Mouse (Mus musculus): ENCODE results near the gene Zdhhc11. TPM values are rescaled to one million over a fixed set of nuclear protein-coding genes. Genes with fewer than 3 reads are reported as not detected.

The Zdhhc11 gene
- total RNA-seq, 2 experiments from 2014 or later = not detected

GRCm38 (mm10) chr13:74035776-74036175 lies 72.1 kb downstream of the Zdhhc11 start:
- no peak overlapping the region for H3K4me3 ChIP-seq
- no peak for TF ChIP-seq CTCF (IDR thresholded peaks at IDR 0.05)
- no peak overlapping the region for H3K27ac ChIP-seq
- intact Hi-C loops (cut with DNase I) = no loop called here
- DNase-seq = no peak

DNA sequence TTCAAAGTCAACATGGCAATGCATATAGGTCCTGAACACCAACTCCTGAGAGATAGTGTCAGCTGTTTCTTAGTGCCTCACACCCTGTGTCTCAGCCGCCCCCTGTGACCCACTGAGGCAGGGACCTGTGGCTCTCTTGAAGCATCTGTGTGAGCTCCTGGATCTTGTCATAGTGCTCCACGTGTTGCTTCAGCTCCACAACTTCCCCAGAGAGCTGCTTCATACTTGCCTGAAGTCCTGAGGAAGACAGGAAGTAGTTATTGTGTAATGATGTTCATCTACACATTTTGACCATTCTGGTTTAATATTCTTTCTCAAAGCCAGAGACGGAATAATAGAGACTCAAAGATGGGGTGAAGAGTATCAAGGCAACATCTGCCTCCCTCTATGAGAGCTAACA lies 76.3 kb downstream of the Zdhhc11 start:
- Histone ChIP-seq H3K4me3 (no peak overlapping the region), H3K27ac (no peak overlapping the region)
- DNase-seq = no peak
- intact Hi-C loops (cut with DNase I) = no loop called here
- TF ChIP-seq CTCF (IDR thresholded peaks at IDR 0.05) = no peak

Small RNA genes within 50 kb of the gene (microRNA-seq; reads per million reads assigned to microRNA genes)
- not detected for gene Gm25197

Other genes with a start within 250 kb of the Zdhhc11 start
- gene Slc12a7, start 230.8 kb upstream of the Zdhhc11 start, total RNA-seq (2021) = 1 to 10 TPM; 4.1 to 4.9 TPM
- 1 to 10 TPM; 1.0 to 1.1 TPM for gene Nkd2, start 116.2 kb upstream of the Zdhhc11 start, total RNA-seq (2021)
- gene Trip13, start 26.1 kb upstream of the Zdhhc11 start, total RNA-seq (2021) = under 1 TPM in 1 of 2 experiments, not detected in 1; 0.25 TPM
- gene Brd9, start 26.0 kb upstream of the Zdhhc11 start, total RNA-seq (2021) = 10 to 100 TPM in 1 of 2 experiments, 1 to 10 TPM in 1; 7.8 to 12.9 TPM
- gene Tppp, start 45.6 kb downstream of the Zdhhc11 start, total RNA-seq (2021) = 1 to 10 TPM; 4.7 to 8.6 TPM
- gene Cep72, start 98.4 kb downstream of the Zdhhc11 start, total RNA-seq (2021) = under 1 TPM in 1 of 2 experiments, not detected in 1; 0.08 TPM
- gene Slc9a3, start 157.6 kb downstream of the Zdhhc11 start, total RNA-seq (2021) = under 1 TPM; 0.08 to 0.14 TPM
- gene Exoc3, start 244.9 kb downstream of the Zdhhc11 start, total RNA-seq (2021) = 10 to 100 TPM; 30.7 to 35.3 TPM

Data from gastrocnemius, adult 2 months (tissue).